Mouse (Mus musculus): Measurements from ENCODE around the gene Lrp10. TPM values are rescaled to one million over a fixed set of nuclear protein-coding genes. Genes with fewer than 3 reads are reported as not detected.

Lrp10 gene
- polyA plus RNA-seq, 1 experiment from 2014 or later = 185 TPM

DNA sequence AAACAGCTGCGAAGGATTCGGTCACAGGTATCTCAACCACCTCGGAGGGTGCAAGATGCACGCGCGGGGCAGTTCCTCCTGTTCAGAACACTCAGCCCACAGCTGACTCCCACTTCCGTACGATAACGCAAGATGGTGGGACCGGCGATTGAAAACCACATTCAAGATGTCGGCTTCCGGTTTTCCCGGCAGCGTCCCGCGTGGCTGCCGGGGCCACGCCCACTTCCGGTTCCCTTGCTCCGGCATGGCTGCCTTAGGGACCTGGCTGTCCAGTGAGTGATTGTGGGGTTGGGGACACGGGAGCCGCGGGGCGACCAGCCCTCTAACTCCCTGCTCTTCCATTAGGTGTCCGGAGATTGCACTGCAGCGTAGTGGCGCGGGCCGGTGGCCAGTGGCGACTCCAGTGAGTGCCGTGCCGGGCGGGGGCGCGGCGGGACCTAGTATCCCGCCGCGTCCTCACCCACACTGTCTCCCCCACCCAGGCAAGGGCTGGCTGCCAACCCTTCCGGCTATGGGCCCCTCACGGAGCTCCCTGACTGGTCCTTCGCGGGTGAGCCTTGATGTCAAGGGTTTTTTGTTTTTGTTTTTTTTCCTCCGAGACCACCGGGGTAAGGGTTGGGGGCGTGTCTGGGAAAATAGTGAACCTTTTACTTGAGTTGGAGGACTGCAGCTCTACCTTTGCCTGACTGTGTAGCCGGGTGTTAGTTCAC, 37.1 kb upstream of the Lrp10 start, which contains the start of gene Mrpl52:
Gene Mrpl52, plus strand, starts transcription at position 221 of the 710 bp plus-strand sequence.
- DNase-seq (ENCODE audit: low read depth, low spot score) (no peak), ATAC-seq (peak; percentile 86)
- POLR2A ChIA-PET = interaction anchor here (0.5 to 1.2 kb wide), 6 partner anchors 13 to 411 kb away, joined by 3 read pairs; no protein-coding TSS in a partner anchor
- H3K27me3 ChIP-seq = no peaks in the 10 kb centered on the region
- CTCF ChIA-PET = interaction anchor here (1.1 to 2.3 kb wide), 2 partner anchors 10 to 12 kb away, joined by 3 to 7 read pairs; no protein-coding TSS in a partner anchor
- TF ChIP-seq CTCF (IDR thresholded peaks at IDR 0.05) = no peak
- in situ Hi-C loops (cut with MboI; ENCODE audit: low pct_unique_long_range_greater_than_20kb) = no loop called here

- TF ChIP-seq CTCF (IDR thresholded peaks at IDR 0.05) = no peak
- no peak for ATAC-seq
- ChIA-PET POLR2A (interaction anchor here (0.6 to 1.2 kb wide), 3 partner anchors 13 to 412 kb away, joined by 3 read pairs; no protein-coding TSS in a partner anchor), CTCF (interaction anchor here (1.1 to 2.3 kb wide), 2 partner anchors 9 to 13 kb away, joined by 3 to 7 read pairs; no protein-coding TSS in a partner anchor)
- no peak for DNase-seq (ENCODE audit: low read depth, low spot score)
- in situ Hi-C loops (cut with MboI; ENCODE audit: low pct_unique_long_range_greater_than_20kb) = no loop called here
- H3K27me3 ChIP-seq = no peaks in the 10 kb centered on the region
These were observed 36.2 kb upstream of the Lrp10 start for GRCm38 (mm10) chr14:54427696-54428095.

- in situ Hi-C loops (cut with MboI; ENCODE audit: low pct_unique_long_range_greater_than_20kb) = no loop called here
- ChIA-PET POLR2A (no interaction called here), CTCF (interaction anchor here (1.1 to 2.3 kb wide), 2 partner anchors 9 to 17 kb away, joined by 3 to 7 read pairs; no protein-coding TSS in a partner anchor)
- no peaks in the 10 kb centered on the region for H3K27me3 ChIP-seq
- TF ChIP-seq CTCF (IDR thresholded peaks at IDR 0.05) = no peak
- DNase-seq (ENCODE audit: low read depth, low spot score) (no peak), ATAC-seq (no peak)
These were observed 35.5 kb upstream of the Lrp10 start for GRCm38 (mm10) chr14:54428421-54428820.

DNA sequence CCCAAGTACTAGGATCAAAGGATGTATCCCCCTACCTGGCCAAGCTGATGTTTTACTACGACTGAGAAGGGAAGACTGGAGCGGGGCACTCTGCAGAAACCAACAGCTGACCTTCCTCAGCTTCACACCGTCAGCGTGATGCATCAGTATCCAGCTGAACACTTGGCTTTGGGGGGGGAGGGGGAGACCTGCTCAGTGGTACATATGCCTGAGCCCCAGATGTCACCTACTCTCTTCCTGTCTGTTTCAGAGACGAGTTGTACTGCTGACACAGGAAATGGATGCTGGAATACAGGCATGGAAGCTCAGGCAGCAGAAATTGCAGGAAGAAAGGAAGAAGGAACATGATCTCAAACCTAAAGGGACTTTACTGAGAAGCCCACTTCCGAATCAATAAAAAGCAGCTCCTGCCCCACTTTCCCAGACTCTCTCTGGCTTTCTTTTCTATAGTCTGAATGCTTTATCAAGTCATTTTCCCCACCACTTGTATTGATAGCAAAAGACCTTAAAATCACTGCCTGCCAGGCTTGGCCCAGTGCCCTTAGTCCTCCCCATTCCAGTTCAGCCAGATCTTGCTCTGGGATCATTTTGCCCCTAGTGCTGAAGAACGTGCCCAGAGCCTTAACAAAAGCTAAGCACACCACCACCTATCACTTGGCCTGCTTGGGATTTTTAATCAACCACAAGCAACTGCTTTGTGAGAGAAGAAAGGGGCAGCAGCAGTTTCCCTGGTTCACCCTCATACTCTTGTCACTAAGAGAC, 34.4 kb upstream of the Lrp10 start:
- CTCF ChIA-PET = interaction anchor here (0.9 to 1.2 kb wide), 3 partner anchors 16 to 36 kb away, joined by 3 read pairs; no protein-coding TSS in a partner anchor
- in situ Hi-C loops (cut with MboI; ENCODE audit: low pct_unique_long_range_greater_than_20kb) = no loop called here
- ATAC-seq = no peak
- POLR2A ChIA-PET = interaction anchor here (1.1 to 1.4 kb wide), 2 partner anchors 14 to 41 kb away, joined by 3 read pairs; no protein-coding TSS in a partner anchor
- no peak for TF ChIP-seq CTCF (IDR thresholded peaks at IDR 0.05)
- no peak for DNase-seq (ENCODE audit: low read depth, low spot score)
- no peaks in the 10 kb centered on the region for H3K27me3 ChIP-seq

- ChIA-PET CTCF (interaction anchor here (1.2 kb wide), 1 partner anchor 19 kb away, joined by 3 read pairs; no protein-coding TSS in a partner anchor), POLR2A (interaction anchor here (1.4 kb wide), 1 partner anchor 40 kb away, joined by 3 read pairs; no protein-coding TSS in a partner anchor)
- no peak for TF ChIP-seq CTCF (IDR thresholded peaks at IDR 0.05)
- in situ Hi-C loops (cut with MboI; ENCODE audit: low pct_unique_long_range_greater_than_20kb) = no loop called here
- ATAC-seq (no peak), DNase-seq (ENCODE audit: low read depth, low spot score) (no peak)
- H3K27me3 ChIP-seq = no peaks in the 10 kb centered on the region
These were observed 33.4 kb upstream of the Lrp10 start for GRCm38 (mm10) chr14:54430406-54431145.

- in situ Hi-C loops (cut with MboI; ENCODE audit: low pct_unique_long_range_greater_than_20kb) = no loop called here
- no peak for DNase-seq (ENCODE audit: low read depth, low spot score)
- POLR2A ChIA-PET = interaction anchor here (1.4 kb wide), 2 partner anchors 14 to 39 kb away, joined by 3 read pairs; partner anchors contain the start of gene Slc7a7
- no peaks in the 10 kb centered on the region for H3K27me3 ChIP-seq
- no peak for TF ChIP-seq CTCF (IDR thresholded peaks at IDR 0.05)
- CTCF ChIA-PET = interaction anchor here (1.7 kb wide), 1 partner anchor 17 kb away, joined by 6 read pairs; no protein-coding TSS in a partner anchor
- peak; percentile 7 for ATAC-seq
These were observed 32.4 kb upstream of the Lrp10 start, which contains the start of gene Mmp14 for GRCm38 (mm10) chr14:54431334-54432077. TSS of gene Mmp14 (plus strand) at chr14:54431612.

DNA sequence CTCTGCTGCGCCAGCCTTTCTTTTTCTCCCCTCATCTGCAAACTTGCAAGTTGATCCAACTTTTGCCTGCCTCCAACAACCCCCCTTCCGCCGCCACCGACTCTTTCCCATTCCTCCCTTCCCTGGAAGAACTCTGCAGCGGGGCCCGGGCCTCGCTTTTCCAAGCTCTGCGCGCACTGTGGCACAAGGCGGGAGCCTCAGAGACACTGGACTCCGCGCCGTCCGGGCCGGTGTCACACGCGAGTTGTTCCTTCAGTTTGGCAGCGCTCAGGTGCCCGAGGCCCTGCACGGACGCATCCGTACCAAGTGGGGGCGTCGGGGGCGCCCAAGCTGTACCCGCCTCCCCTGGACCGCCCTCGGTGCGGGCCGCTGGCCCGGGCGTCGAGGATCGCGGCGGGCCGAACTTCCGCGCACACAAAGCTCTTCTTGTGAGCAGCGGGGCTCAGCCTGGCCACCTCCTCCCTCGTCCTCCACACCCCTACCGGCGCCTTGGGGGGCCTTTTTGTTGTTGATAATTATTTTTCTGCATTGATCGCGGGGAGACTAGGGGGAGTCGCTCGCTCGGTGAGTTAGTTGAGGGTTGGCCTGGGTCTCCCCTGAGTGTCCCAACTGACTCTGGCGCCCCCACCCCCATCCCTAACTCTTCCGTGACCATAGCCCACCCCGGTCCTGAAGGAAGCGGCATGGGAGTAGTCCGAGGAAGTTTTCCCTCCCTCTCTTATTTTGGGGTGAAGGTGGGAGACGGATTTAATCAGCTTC, 31.7 kb upstream of the Lrp10 start:
- no peak for DNase-seq (ENCODE audit: low read depth, low spot score)
- POLR2A ChIA-PET = interaction anchor here (1.4 kb wide), 1 partner anchor 15 kb away, joined by 3 read pairs; the partner anchor contains the start of gene Slc7a7
- no peak for TF ChIP-seq CTCF (IDR thresholded peaks at IDR 0.05)
- in situ Hi-C loops (cut with MboI; ENCODE audit: low pct_unique_long_range_greater_than_20kb) = no loop called here
- H3K27me3 ChIP-seq = no peaks in the 10 kb centered on the region
- CTCF ChIA-PET = interaction anchor here (1.7 kb wide), 1 partner anchor 17 kb away, joined by 6 read pairs; no protein-coding TSS in a partner anchor
- no peak for ATAC-seq

All from Patski (cell line).